Mouse (Mus musculus) frontal cortex, postnatal 36 days (tissue): ENCODE results near the gene Rtl8a.
A peak's percentile ranks its signal among the peaks of the same experiment; 100 is the strongest.
"Not testable (repeated sequence)": the region's sequence is repeated elsewhere in the genome, so short reads cannot be mapped to it uniquely, and the experiment has no call there.

Experiments used
- DNase-seq, 2 experiments: peaks; one replicate each; pipeline ENCODE4 v3.0.0; 2022; ENCODE audit warnings: low spot score in 2 of 2

Gene Rtl8a

GRCm38 (mm10) chrX:53642980-53643961, at the start of gene Rtl8a:
Gene Rtl8a, minus strand, starts transcription at chrX:53643682.
- DNase-seq = peak; percentile 60 to 71

GRCm38 (mm10) chrX:53693141-53693540, 49.7 kb upstream of the Rtl8a start:
- DNase-seq = no peak

GRCm38 (mm10) chrX:53692065-53692464, 48.6 kb upstream of the Rtl8a start:
- DNase-seq = no peak

- not testable (repeated sequence) for DNase-seq
Measured at GRCm38 (mm10) chrX:53684676-53685075, 41.2 kb upstream of the Rtl8a start.

GRCm38 (mm10) chrX:53682650-53683049, 39.2 kb upstream of the Rtl8a start:
- not testable (repeated sequence) for DNase-seq

- peak; percentile 53 to 77 for DNase-seq
Measured at GRCm38 (mm10) chrX:53676943-53677342, 33.5 kb upstream of the Rtl8a start.

- DNase-seq = peak in 1 of 2 experiments; percentile 9
Measured at GRCm38 (mm10) chrX:53670696-53671095, 27.2 kb upstream of the Rtl8a start.

GRCm38 (mm10) chrX:53670294-53670693, 26.8 kb upstream of the Rtl8a start, which contains the start of gene Rtl8b:
Gene Rtl8b, minus strand, starts transcription at chrX:53670408.
- DNase-seq = peak; percentile 81 to 85

GRCm38 (mm10) chrX:53669557-53670270, 26.2 kb upstream of the Rtl8a start:
- not testable (repeated sequence) for DNase-seq

- DNase-seq = not testable (repeated sequence)
Measured at GRCm38 (mm10) chrX:53652917-53653316, 9.4 kb upstream of the Rtl8a start.

GRCm38 (mm10) chrX:53645885-53646284, 2.4 kb upstream of the Rtl8a start:
- no peak for DNase-seq

GRCm38 (mm10) chrX:53642604-53642979, 890 bp downstream of the Rtl8a start:
- not testable (repeated sequence) for DNase-seq

GRCm38 (mm10) chrX:53638107-53638506, 5.4 kb downstream of the Rtl8a start:
- not testable (repeated sequence) for DNase-seq

- DNase-seq = not testable (repeated sequence)
Measured at GRCm38 (mm10) chrX:53611395-53611794, 32.1 kb downstream of the Rtl8a start.

- peak; percentile 45 to 79 for DNase-seq
Measured at GRCm38 (mm10) chrX:53610571-53610970, 32.9 kb downstream of the Rtl8a start.

GRCm38 (mm10) chrX:53608879-53609278, 34.6 kb downstream of the Rtl8a start, which contains the start of gene Gm14597:
Gene Gm14597, minus strand, starts transcription at chrX:53608979.
- not testable (repeated sequence) for DNase-seq

GRCm38 (mm10) chrX:53608122-53608813, 35.2 kb downstream of the Rtl8a start:
- peak; percentile 11 to 15 for DNase-seq

GRCm38 (mm10) chrX:53607242-53608121, 36.0 kb downstream of the Rtl8a start, which contains the start of gene Rtl8c:
Gene Rtl8c, plus strand, starts transcription at chrX:53608032.
- peak; percentile 72 to 75 for DNase-seq

- not testable (repeated sequence) for DNase-seq
Measured at GRCm38 (mm10) chrX:53606176-53606575, 37.3 kb downstream of the Rtl8a start.

- peak; percentile 43 to 72 for DNase-seq
Measured at GRCm38 (mm10) chrX:53599993-53600392, 43.5 kb downstream of the Rtl8a start.
